Mouse (Mus musculus): ENCODE data around the gene Zfp367.

Zfp367 gene

GRCm38 (mm10) chr13:64091006-64091405 lies 62.0 kb downstream of the Zfp367 start:
- no peak for DNase-seq (ENCODE audit: low spot score)

- no peak for DNase-seq (ENCODE audit: low spot score)
Measured at GRCm38 (mm10) chr13:64090278-64090677, 62.7 kb downstream of the Zfp367 start.

GRCm38 (mm10) chr13:64089130-64089529 lies 63.9 kb downstream of the Zfp367 start, which contains the start of gene Hsd17b3:
Gene Hsd17b3 (minus strand): TSS chr13:64089230.
- no peak for DNase-seq (ENCODE audit: low spot score)

GRCm38 (mm10) chr13:64088057-64088456 lies 64.9 kb downstream of the Zfp367 start:
- DNase-seq (ENCODE audit: low spot score), result no peak

GRCm38 (mm10) chr13:64086036-64086435 lies 67.0 kb downstream of the Zfp367 start:
- no peak for DNase-seq (ENCODE audit: low spot score)

- DNase-seq (ENCODE audit: low spot score), result no peak
Measured at GRCm38 (mm10) chr13:64083331-64083730, 69.7 kb downstream of the Zfp367 start.
